In the genomic region with DNA sequence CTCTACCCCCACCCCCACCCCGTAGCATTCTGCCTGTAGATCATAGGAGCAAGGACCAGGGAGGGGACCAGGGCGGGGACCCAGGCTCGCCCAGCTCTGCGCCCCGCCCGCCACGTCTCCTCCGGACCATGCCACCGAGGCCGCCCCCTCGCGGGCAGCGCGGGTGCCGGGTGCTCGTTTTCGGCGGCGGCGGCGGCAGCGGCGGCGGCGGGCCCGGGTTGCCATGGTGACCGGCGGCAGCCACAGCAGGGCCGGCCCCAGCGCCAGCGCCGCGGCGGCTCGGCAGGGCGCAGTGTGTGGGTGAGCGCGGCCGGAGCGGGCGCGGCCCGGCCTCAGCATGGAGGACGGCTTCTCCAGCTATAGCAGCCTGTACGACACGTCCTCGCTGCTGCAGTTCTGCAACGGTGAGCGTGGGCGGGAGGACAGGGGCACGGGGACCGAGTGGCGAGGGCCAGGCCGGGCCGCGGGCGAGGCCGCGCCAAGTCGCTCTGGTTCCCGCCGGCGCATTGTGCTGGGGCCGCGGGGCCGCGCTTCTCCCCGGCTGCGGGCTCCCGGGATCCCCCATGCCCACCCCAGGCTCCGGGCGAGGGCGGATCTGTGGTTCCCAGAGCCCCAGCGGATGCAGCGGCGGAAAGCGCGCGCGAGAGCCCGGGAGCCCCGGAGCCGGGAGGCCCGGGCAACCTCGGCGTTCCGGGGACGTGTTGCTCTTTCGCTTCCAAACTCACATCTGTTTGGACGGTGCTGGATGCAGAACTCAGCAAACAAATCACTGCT, we compare ENCODE assay signal across 8 mouse cellular contexts. TPM values are rescaled to one million over a fixed set of nuclear protein-coding genes. Genes with fewer than 3 reads are reported as not detected.
DNase-seq lines count a peak whose midpoint lies in the region; ATAC-seq and TF ChIP-seq lines count a peak whose summit lies in the region.

No protein-coding gene starts in this region.

- H3K4me3 ChIP-seq in hindbrain, postnatal 0 days (ENCODE audit: low read length): peak overlapping the region; percentile 85
- H3K4me3 ChIP-seq in left cerebral cortex, adult 2 months: peak overlapping the region; percentile 66

- intact Hi-C loops in left cerebral cortex, adult 2 months (cut with DNase I): loop anchor here (1.0 to 5.0 kb wide), 2 partner anchors 60 to 69 kb away; no protein-coding TSS in a partner anchor

- H3K4me1 ChIP-seq in hindbrain, postnatal 0 days (ENCODE audit: insufficient read depth, low read length): peaks cover 15% of the 10 kb centered on the region; the same call in 1 of the 2 replicates

- peak overlapping the region; percentile 91 for H3K27ac ChIP-seq in hindbrain, postnatal 0 days
- H3K27ac ChIP-seq in left cerebral cortex, adult 2 months: peak overlapping the region; percentile 95

- ATAC-seq in hindbrain, postnatal 0 days: peak; percentile 93

- no peaks in the 10 kb centered on the region for H3K9me3 ChIP-seq in hindbrain, postnatal 0 days (ENCODE audit: low read length)

- H3K4me2 ChIP-seq in hindbrain, postnatal 0 days (ENCODE audit: low read depth, low read length): peak overlapping the region; percentile 79

- WGBS in hindbrain, postnatal 0 days: under 1% methylated on average over 76 of the region's 90 CpGs

- no peaks in the 10 kb centered on the region for H3K36me3 ChIP-seq in hindbrain, postnatal 0 days (ENCODE audit: insufficient read depth, low read length)

- no peaks in the 10 kb centered on the region for H3K27me3 ChIP-seq in hindbrain, postnatal 0 days (ENCODE audit: insufficient read depth, low read length)

- H3K9ac ChIP-seq in hindbrain, postnatal 0 days (replicated peaks; ENCODE audit: low read length): peak overlapping the region; percentile 84

- DNase-seq in ZHBTc4 (ENCODE audit: low read depth, low spot score): peak; percentile 87
- peak; percentile 90 to 93 for DNase-seq in cerebellum, postnatal 36 days
- DNase-seq in gastrocnemius, adult 8-10 months (ENCODE audit: low spot score in 2 of 2): peak; percentile 86 to 91
- DNase-seq in hindbrain, postnatal 0 days (ENCODE audit: low spot score): peak; percentile 92
- DNase-seq in left cerebral cortex, adult 2 months (ENCODE audit: extremely low spot score in 1 of 2, low spot score in 2 of 2): peak; percentile 92
- DNase-seq in lung, postnatal 4 days: peak; percentile 93 to 97
- peak; percentile 83 to 88 for DNase-seq in right cerebral cortex, adult 2 months (ENCODE audit: low spot score in 2 of 2)
- DNase-seq in urinary bladder, postnatal 36 days (ENCODE audit: low spot score in 2 of 2): peak; percentile 77 to 87

- no peak for TF ChIP-seq CTCF in hindbrain, postnatal 0 days (IDR thresholded peaks at IDR 0.05; ENCODE audit: low read depth)
- TF ChIP-seq CTCF in left cerebral cortex, adult 2 months (IDR thresholded peaks at IDR 0.05): peak; percentile 41

RNA-seq across cellular contexts. Expression of gene Eml1, which starts 52.3 kb away (rescaled TPM):
- 100 to 1,000 TPM in 3 of 4 experiments, 10 to 100 TPM in 1; 92.6 to 123 (median 118) TPM for total RNA-seq in gastrocnemius, adult 8-10 months (2022)
- 45.8 and 55.2 TPM in 2 replicates for total RNA-seq in hindbrain, postnatal 0 days (2014; rRNA removed)
- 41.2 and 42.1 TPM in 2 replicates for polyA plus RNA-seq in hindbrain, postnatal 0 days (2015; fragmentation: Nextera tagmentation; extraction: Ambion mirVana)
- 10 to 100 TPM; 65.7 to 68.2 TPM for total RNA-seq in left cerebral cortex, adult 2 months (2021)

Comparison
In these comparisons a context has a peak if more than half of its experiments do, and no peak if none do; other contexts are left out.
1. Peak in every context shown above with its lines: DNase-seq, ATAC-seq, H3K4me3 ChIP-seq and H3K27ac ChIP-seq.